Mouse (Mus musculus) G1E (cell line): ENCODE data around the gene Acsm5.

Experiments used
- CTCF ChIP-seq: IDR thresholded peaks from 2 replicates; pipeline ENCODE4 v1.5.1; 2012; ENCODE audit warnings: low read depth, low read length, inconsistent platforms, mixed read lengths
- GATA1 ChIP-seq: IDR thresholded peaks from 2 replicates; pipeline ENCODE4 v1.6.1; 2012; ENCODE audit warnings: borderline replicate concordance, low read length, inconsistent platforms, mixed read lengths
- GATA2 ChIP-seq: IDR thresholded peaks from 2 replicates; pipeline ENCODE4 v1.6.1; 2012; ENCODE audit warnings: low read depth, low read length, inconsistent platforms, borderline replicate concordance
- POLR2AphosphoS5 ChIP-seq: IDR thresholded peaks from 2 replicates; pipeline ENCODE4 v1.6.1; 2012; ENCODE audit warnings: low read depth, low read length, inconsistent platforms; ENCODE audit not compliant: insufficient replicate concordance

- TF ChIP-seq GATA1, result no peak
- no peak for TF ChIP-seq CTCF
- TF ChIP-seq POLR2AphosphoS5, result no peak
- no peak for TF ChIP-seq GATA2
These were observed 41.2 kb downstream of the Acsm5 start for GRCm38 (mm10) chr7:119560452-119560835.
